Mouse (Mus musculus) liver, embryonic 14.5 days (tissue): ENCODE results near the gene Gmcl1. TPM values are rescaled to one million over a fixed set of nuclear protein-coding genes. Genes with fewer than 3 reads are reported as not detected.

ENCODE experiments used
- ATAC-seq: fragments of 200-750 bp; cut with Nextera tagmentation; 2 replicates; pipeline ENCODE4 v1.8.0; 2017; ENCODE audit warnings: moderate number of reproducible peaks, mild to moderate bottlenecking, moderate library complexity; ENCODE audit not compliant: insufficient read depth
- DNase-seq, 3 experiments: peaks; one replicate each; pipeline ENCODE4 v3.0.0-alpha.2; 2012 to 2013; ENCODE audit warnings: low read depth in 3 of 3, low spot score in 3 of 3
- H3K27ac ChIP-seq: fragments of 300-500 bp; sonication (generic); 2 replicates; pipeline ENCODE4 v1.5.1; 2014; ENCODE audit warnings: moderate library complexity, mild to moderate bottlenecking, control low read depth, inconsistent platforms
- H3K27me3 ChIP-seq: fragments of 300-500 bp; sonication (generic); 2 replicates; pipeline ENCODE4 v1.6.1; 2014; ENCODE audit warnings: mild to moderate bottlenecking, low read length, moderate library complexity; ENCODE audit not compliant: control insufficient read depth, insufficient read depth
- H3K36me3 ChIP-seq: fragments of 300-500 bp; sonication (generic); replicated peaks from 2 replicates; pipeline ENCODE4 v1.6.1; 2014; ENCODE audit warnings: low read depth; ENCODE audit not compliant: control insufficient read depth, insufficient read depth
- H3K4me1 ChIP-seq, 2 experiments: fragments of 200-500 bp in 1 of 2; fragments of 300-500 bp in 1 of 2; sonication (generic) in 1 of 2; replicated peaks; 2 replicates each; pipeline ENCODE4 v1.6.1; 2012 to 2014; ENCODE audit warnings: antibody characterized with exemption in 1 of 2, inconsistent platforms in 1 of 2, low read length in 1 of 2; ENCODE audit not compliant: control insufficient read depth in 2 of 2, insufficient read depth in 2 of 2
- H3K4me2 ChIP-seq: fragments of 300-500 bp; sonication (generic); 2 replicates; pipeline ENCODE4 v1.6.1; 2014; ENCODE audit warnings: low read depth, mild to moderate bottlenecking, control low read depth, moderate library complexity
- H3K4me3 ChIP-seq, 2 experiments: fragments of 200-500 bp in 1 of 2; fragments of 300-500 bp in 1 of 2; sonication (generic) in 1 of 2; 2 replicates each; pipeline ENCODE4 v1.5.1; 2012 to 2014; ENCODE audit warnings: low read depth in 2 of 2, low read length in 2 of 2, mild to moderate bottlenecking in 2 of 2, control low read depth in 1 of 2, inconsistent platforms in 1 of 2, moderate library complexity in 1 of 2; ENCODE audit not compliant: insufficient read depth in 1 of 2
- H3K9ac ChIP-seq: fragments of 300-500 bp; sonication (generic); replicated peaks from 2 replicates; pipeline ENCODE4 v1.6.1; 2014; ENCODE audit warnings: mild to moderate bottlenecking, control low read depth, moderate library complexity
- H3K9me3 ChIP-seq: fragments of 300-500 bp; sonication (generic); 2 replicates; pipeline ENCODE4 v1.6.1; 2016; ENCODE audit warnings: low read length, mixed read lengths; ENCODE audit not compliant: control insufficient read depth
- CTCF ChIP-seq: IDR thresholded peaks from 2 replicates; pipeline ENCODE4 v1.5.1; 2016; ENCODE audit warnings: antibody characterized with exemption, low read depth, control low read depth
- EP300 ChIP-seq: IDR thresholded peaks from 2 replicates; pipeline ENCODE4 v1.6.1; 2016; ENCODE audit warnings: antibody characterized with exemption, low read depth
- whole genome bisulfite sequencing: fragments of 180-500 bp; shearing (Covaris S2); extraction: QIAGEN DNeasy Blood & Tissue Kit; methylation state at CpG from one replicate; pipeline ENCODE4 v1.1.7; 2014; ENCODE audit not compliant: insufficient replicate concordance; 5-methylcytosine and 5-hydroxymethylcytosine counted together
- polyA plus RNA-seq, 2 experiments: library from polyadenylated mRNA; depleted of rRNA in 1 of 2; stranded (reverse) in 1 of 2; unstranded in 1 of 2; fragments of >200 nt; fragmentation: Nextera tagmentation in 1 of 2; extraction: Ambion mirVana in 1 of 2; gene quantifications; 2 replicates each; pipeline versions ENCODE4 v1.2.1 to v1.2.3; 2012 to 2014

Gmcl1 gene
- polyA plus RNA-seq, 2 experiments, result 4.8 to 7.4 TPM

DNA sequence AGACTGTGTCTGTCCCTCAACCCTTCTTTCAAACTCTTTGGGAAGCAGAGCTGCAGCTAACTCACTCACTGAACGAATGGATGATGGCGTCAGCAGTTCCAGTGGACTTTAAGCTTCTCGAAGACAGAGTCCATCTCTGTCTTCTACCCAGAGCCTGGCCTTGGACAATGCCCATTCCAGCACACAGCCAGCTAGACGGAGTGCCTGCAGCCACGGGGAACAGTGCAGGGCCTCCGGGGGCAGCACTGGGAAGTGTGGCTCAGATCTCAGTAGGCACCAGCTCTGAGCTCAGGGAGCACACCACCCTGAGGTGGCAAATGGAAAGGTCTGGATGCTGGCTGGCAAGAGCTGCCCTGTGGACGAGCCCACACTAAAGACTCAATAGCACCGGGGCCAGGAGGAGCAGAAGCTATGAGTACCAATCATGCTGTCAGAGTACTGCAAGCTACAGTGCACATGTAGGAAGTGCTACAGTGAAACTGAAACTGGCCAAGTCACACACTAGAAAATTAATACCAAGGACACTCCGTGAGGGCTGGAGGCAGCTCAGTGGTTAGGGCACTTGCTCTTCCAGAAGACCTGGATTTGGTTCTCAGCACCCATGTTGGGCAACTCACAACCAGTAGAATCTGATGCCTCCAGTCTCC is 78.8 kb downstream of the Gmcl1 start:
- DNase-seq, result no peak
- 78% methylated on average over 9 of the region's 9 CpGs for WGBS

DNA sequence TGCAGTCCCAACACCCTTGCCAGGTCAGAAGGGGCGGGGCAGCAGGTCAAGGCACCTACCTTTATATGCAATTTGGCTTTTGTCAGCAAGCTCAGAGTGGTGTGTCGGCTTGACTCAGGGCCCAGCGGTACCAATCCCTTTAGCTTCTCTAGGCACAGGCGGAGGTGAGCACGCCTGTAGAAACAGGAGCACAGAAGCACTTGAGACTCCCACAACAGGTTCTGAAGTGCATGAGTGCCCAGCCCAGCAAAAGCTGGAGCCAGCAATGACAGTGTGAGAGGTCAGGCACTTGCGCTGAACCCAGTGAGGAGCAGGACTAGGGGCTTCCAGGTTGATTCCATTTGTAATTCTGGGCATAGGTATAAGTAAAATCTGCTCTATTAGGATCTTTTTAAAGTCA is 80.2 kb downstream of the Gmcl1 start:
- Histone ChIP-seq H3K4me2 (no peak overlapping the region), H3K27me3 (no peaks in the 10 kb centered on the region), H3K36me3 (peaks cover 82% of the 10 kb centered on the region), H3K27ac (no peak overlapping the region), H3K4me1 (no peaks in the 10 kb centered on the region; a peak in 1 of 4 replicates), H3K9me3 (no peaks in the 10 kb centered on the region), H3K4me3 (no peak overlapping the region), H3K9ac (no peak overlapping the region)
- 89% methylated on average over 6 of the region's 6 CpGs for WGBS
- DNase-seq (no peak), ATAC-seq (no peak)
- TF ChIP-seq EP300 (no peak), CTCF (no peak)

More for the DNA sequence above, 78.8 kb downstream of the Gmcl1 start:
- Histone ChIP-seq H3K27me3 (no peaks in the 10 kb centered on the region), H3K9me3 (no peaks in the 10 kb centered on the region), H3K4me2 (no peak overlapping the region), H3K9ac (no peak overlapping the region), H3K4me3 (no peak overlapping the region), H3K36me3 (peaks cover 82% of the 10 kb centered on the region), H3K27ac (no peak overlapping the region), H3K4me1 (peaks cover 5% of the 10 kb centered on the region in 2 experiments)
- TF ChIP-seq CTCF (peak; percentile 43), EP300 (no peak)
- no peak for ATAC-seq

DNA sequence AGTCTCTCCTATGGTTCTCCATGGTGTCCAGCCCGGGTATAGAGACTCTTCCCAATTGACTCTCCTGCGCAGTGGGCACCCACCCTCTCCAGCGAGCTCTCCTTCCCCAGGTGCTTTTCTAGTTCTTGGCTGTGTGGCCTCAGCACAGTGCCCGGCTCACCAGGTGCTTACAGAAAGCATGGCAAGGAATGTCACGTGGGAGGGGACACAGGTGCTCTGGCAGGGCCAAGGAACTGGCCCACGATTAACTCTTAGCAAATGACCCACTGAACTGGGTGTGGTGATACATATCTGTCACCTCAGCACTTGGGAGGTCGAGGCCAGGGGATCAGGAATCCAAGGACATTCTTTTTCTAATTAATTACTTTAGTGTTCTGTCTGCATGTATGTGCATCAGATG is 87.0 kb downstream of the Gmcl1 start:
- no peak for TF ChIP-seq CTCF
- no peak for TF ChIP-seq EP300
- no peaks in the 10 kb centered on the region for H3K9me3 ChIP-seq
- H3K4me3 ChIP-seq, result no peak overlapping the region
- H3K4me1 ChIP-seq, result peaks cover 7 to 13% of the 10 kb centered on the region in 2 experiments
- WGBS, result 70% methylated on average over 7 of the region's 7 CpGs
- H3K4me2 ChIP-seq, result no peak overlapping the region
- no peak for DNase-seq
- ATAC-seq, result no peak
- H3K36me3 ChIP-seq, result peaks cover 34% of the 10 kb centered on the region
- H3K27me3 ChIP-seq, result no peaks in the 10 kb centered on the region
- no peak overlapping the region for H3K27ac ChIP-seq
- no peak overlapping the region; the same call in 1 of the 2 replicates for H3K9ac ChIP-seq

DNA sequence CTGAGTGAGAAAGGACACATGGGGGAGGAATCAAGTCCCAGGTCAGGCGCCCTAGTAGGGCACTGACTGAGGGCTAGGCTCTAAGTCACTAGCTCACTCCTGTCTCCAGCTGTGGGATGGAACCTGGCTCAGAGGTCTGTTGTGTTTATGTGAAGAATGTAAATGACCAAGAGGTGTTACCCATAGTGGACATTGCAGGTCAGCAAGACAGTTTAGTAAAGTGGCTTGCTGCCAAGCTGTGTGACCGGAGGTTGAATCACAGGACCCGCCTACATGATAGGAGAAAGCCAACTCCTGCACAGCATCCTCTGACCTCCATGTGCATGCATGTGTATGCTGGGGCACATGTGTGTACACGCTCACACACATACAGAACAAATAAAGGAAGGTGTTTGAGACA is 87.6 kb downstream of the Gmcl1 start:
- Histone ChIP-seq H3K36me3 (peaks cover 28% of the 10 kb centered on the region), H3K9me3 (no peaks in the 10 kb centered on the region), H3K4me3 (no peak overlapping the region), H3K9ac (no peak overlapping the region), H3K4me1 (peaks cover 13 to 19% of the 10 kb centered on the region in 2 experiments), H3K27me3 (no peaks in the 10 kb centered on the region), H3K4me2 (no peak overlapping the region), H3K27ac (peak overlapping the region; percentile 14; the same call in 1 of the 2 replicates)
- no peak for ATAC-seq
- TF ChIP-seq EP300 (no peak), CTCF (no peak)
- DNase-seq, result no peak
- 71% methylated on average over 4 of the region's 4 CpGs for WGBS

DNA sequence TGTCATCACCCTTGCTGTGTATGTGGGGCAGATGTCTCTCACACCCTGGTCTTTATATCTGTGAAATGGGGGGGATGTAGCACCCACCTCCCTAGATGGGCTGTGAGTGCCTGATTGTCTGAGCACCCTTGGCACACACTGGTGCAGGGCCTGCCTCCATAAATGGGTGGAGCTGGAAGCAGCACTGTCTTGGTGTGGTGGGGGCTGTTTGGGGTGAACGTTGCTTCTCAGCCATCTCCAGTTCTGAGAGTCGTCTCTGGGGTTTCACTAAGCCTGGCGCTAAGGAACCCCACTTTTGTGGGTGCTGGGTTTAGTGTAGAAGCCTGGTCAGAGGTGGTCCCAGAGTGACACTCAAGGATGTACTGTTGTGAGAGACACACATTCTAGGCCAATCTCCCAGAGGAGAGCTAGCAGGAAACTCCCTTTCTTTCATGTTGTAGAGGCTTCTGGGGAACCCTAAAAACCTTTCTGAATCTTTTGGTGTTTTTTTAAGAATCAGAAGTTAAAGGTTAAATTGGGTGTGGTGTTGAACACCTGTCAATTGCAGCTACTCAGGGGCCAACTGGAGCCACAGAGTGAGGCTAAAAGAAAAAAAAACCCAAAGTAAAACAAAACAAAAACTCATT is 88.3 kb downstream of the Gmcl1 start:
- DNase-seq (no peak), ATAC-seq (no peak)
- H3K4me2 ChIP-seq, result no peak overlapping the region
- TF ChIP-seq EP300 (no peak), CTCF (no peak)
- H3K4me1 ChIP-seq, result peaks cover 19 to 26% of the 10 kb centered on the region in 2 experiments
- no peaks in the 10 kb centered on the region for H3K27me3 ChIP-seq
- WGBS, result 57% methylated on average over 3 of the region's 3 CpGs
- H3K36me3 ChIP-seq, result peaks cover 22% of the 10 kb centered on the region
- no peak overlapping the region; the same call in 1 of the 2 replicates for H3K27ac ChIP-seq
- H3K4me3 ChIP-seq, result no peak overlapping the region
- no peaks in the 10 kb centered on the region for H3K9me3 ChIP-seq
- no peak overlapping the region for H3K9ac ChIP-seq

Other genes with a start within 250 kb of the Gmcl1 start
- 124 and 136 TPM in 2 replicates for gene Pcbp1, start 207.1 kb downstream of the Gmcl1 start, polyA plus RNA-seq (2012; rRNA removed)
- 188 and 220 TPM in 2 replicates for gene Pcbp1, start 207.1 kb downstream of the Gmcl1 start, polyA plus RNA-seq (2014; fragmentation: Nextera tagmentation; extraction: Ambion mirVana)
- 0.26 and 0.33 TPM in 2 replicates for gene Asprv1, start 105.2 kb downstream of the Gmcl1 start, polyA plus RNA-seq (2012; rRNA removed)
- gene Asprv1, start 105.2 kb downstream of the Gmcl1 start, polyA plus RNA-seq (2014; fragmentation: Nextera tagmentation; extraction: Ambion mirVana), result 0.23 and 0.28 TPM in 2 replicates
- gene Mxd1, start 64.2 kb downstream of the Gmcl1 start, polyA plus RNA-seq (2012; rRNA removed), result 17.8 and 18.7 TPM in 2 replicates
- 30.3 and 32.5 TPM in 2 replicates for gene Mxd1, start 64.2 kb downstream of the Gmcl1 start, polyA plus RNA-seq (2014; fragmentation: Nextera tagmentation; extraction: Ambion mirVana)
- gene Snrnp27, start 48.9 kb downstream of the Gmcl1 start, polyA plus RNA-seq (2012; rRNA removed), result 13.6 and 27.2 TPM in 2 replicates
- 54.5 and 58.2 TPM in 2 replicates for gene Snrnp27, start 48.9 kb downstream of the Gmcl1 start, polyA plus RNA-seq (2014; fragmentation: Nextera tagmentation; extraction: Ambion mirVana)
- gene Anxa4, start 60.2 kb upstream of the Gmcl1 start, polyA plus RNA-seq (2012; rRNA removed), result 12.7 and 16.4 TPM in 2 replicates
- 29.4 and 34.5 TPM in 2 replicates for gene Anxa4, start 60.2 kb upstream of the Gmcl1 start, polyA plus RNA-seq (2014; fragmentation: Nextera tagmentation; extraction: Ambion mirVana)
- 2.0 and 2.4 TPM in 2 replicates for gene Aak1, start 116.1 kb upstream of the Gmcl1 start, polyA plus RNA-seq (2012; rRNA removed)
- gene Aak1, start 116.1 kb upstream of the Gmcl1 start, polyA plus RNA-seq (2014; fragmentation: Nextera tagmentation; extraction: Ambion mirVana), result 3.9 and 4.2 TPM in 2 replicates